Mouse (Mus musculus) embryonic facial prominence, embryonic 12.5 days (tissue): ENCODE measurements at regions not wholly inside any gene's neighbourhood (a gene's known extent, or its start where the extent isn't known, plus 50 kb on each side); places are given as distances from the start of the nearest gene placed in this dataset.
"Not testable (repeated sequence)": the region's sequence is repeated elsewhere in the genome, so short reads cannot be mapped to it uniquely, and the experiment has no call there.

Source experiments
- ATAC-seq: fragments of 200-750 bp; cut with Nextera tagmentation; 2 replicates; pipeline ENCODE4 v1.8.0; 2017; ENCODE audit not compliant: insufficient number of reproducible peaks, insufficient read depth, low FRiP score, low TSS enrichment
- H3K27ac ChIP-seq: fragments of 300-500 bp; sonication (generic); 2 replicates; pipeline ENCODE4 v1.5.1; 2016; ENCODE audit warnings: mild to moderate bottlenecking
- H3K27me3 ChIP-seq: fragments of 300-500 bp; sonication (generic); 2 replicates; pipeline ENCODE4 v1.6.1; 2016; ENCODE audit warnings: mild to moderate bottlenecking, moderate library complexity
- H3K36me3 ChIP-seq: fragments of 300-500 bp; sonication (generic); 2 replicates; pipeline ENCODE4 v1.6.1; 2016; ENCODE audit warnings: mild to moderate bottlenecking
- H3K4me1 ChIP-seq: fragments of 300-500 bp; sonication (generic); 2 replicates; pipeline ENCODE4 v1.6.1; 2016
- H3K4me2 ChIP-seq: fragments of 300-500 bp; sonication (generic); replicated peaks from 2 replicates; pipeline ENCODE4 v1.6.1; 2016; ENCODE audit warnings: mild to moderate bottlenecking, moderate library complexity
- H3K4me3 ChIP-seq: fragments of 300-500 bp; sonication (generic); 2 replicates; pipeline ENCODE4 v1.5.1; 2016; ENCODE audit warnings: mild to moderate bottlenecking
- H3K9ac ChIP-seq: fragments of 300-500 bp; sonication (generic); 2 replicates; pipeline ENCODE4 v1.6.1; 2016; ENCODE audit warnings: mild to moderate bottlenecking, moderate library complexity
- H3K9me3 ChIP-seq: fragments of 300-500 bp; sonication (generic); 2 replicates; pipeline ENCODE4 v1.6.1; 2016; ENCODE audit warnings: mild to moderate bottlenecking, moderate library complexity
- WGBS: fragments of 180-500 bp; shearing (Covaris S2); methylation state at CpG from one replicate; pipeline ENCODE4 v1.1.7; 2016; 5-methylcytosine and 5-hydroxymethylcytosine counted together

DNA sequence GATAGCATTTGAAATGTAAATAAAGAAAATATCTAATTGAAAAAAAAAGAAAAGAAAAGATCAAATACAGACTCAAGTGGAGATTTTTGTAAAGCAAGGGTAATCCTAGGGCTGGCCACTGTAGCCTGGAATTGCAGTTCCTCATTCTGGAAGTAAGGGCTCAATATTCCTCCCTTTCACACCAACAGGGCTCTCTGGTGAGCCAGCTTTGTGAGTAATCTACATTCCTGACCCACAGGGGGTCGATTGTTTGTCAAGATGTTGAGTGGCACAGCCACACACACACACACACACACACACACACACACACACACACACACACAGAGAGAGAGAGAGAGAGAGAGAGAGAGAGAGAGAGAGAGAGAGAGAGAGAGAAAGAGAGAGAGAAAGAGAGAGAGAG, 107.1 kb upstream of the Fbxl4 start:
- not testable (repeated sequence) for H3K36me3 ChIP-seq, H3K27ac ChIP-seq, ATAC-seq, H3K4me3 ChIP-seq, H3K9me3 ChIP-seq, H3K27me3 ChIP-seq, H3K4me2 ChIP-seq, H3K9ac ChIP-seq, H3K4me1 ChIP-seq
- 13% methylated on average over 1 of the region's 1 CpGs for WGBS

DNA sequence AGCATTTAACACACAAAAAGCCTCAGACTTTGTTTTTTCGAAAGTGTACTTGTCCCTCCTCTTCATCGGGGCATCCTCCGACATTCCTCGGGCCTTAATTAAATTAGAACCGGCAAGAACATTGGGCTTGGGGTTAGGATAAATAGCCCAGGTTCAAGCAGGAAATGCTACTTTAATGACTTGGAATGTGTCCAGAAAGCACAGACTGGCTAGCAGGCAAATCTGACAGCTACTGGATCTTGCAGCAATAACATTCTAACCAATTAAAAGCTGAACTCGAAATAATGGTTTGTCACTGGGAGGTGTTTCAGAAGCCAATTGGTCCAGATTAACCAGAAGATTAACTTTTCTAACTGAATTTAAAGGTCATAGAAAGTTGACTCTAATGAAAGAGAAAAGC, 93.4 kb upstream of the Fbxl4 start:
- no peaks in the 10 kb centered on the region for H3K27me3 ChIP-seq
- no peak overlapping the region for H3K9ac ChIP-seq
- 17% methylated on average over 6 of the region's 6 CpGs for WGBS
- no peak overlapping the region for H3K27ac ChIP-seq
- no peak overlapping the region for H3K4me3 ChIP-seq
- no peaks in the 10 kb centered on the region for H3K36me3 ChIP-seq
- no peak for ATAC-seq
- H3K9me3 ChIP-seq, result no peaks in the 10 kb centered on the region
- H3K4me1 ChIP-seq, result no peaks in the 10 kb centered on the region
- H3K4me2 ChIP-seq, result no peak overlapping the region

DNA sequence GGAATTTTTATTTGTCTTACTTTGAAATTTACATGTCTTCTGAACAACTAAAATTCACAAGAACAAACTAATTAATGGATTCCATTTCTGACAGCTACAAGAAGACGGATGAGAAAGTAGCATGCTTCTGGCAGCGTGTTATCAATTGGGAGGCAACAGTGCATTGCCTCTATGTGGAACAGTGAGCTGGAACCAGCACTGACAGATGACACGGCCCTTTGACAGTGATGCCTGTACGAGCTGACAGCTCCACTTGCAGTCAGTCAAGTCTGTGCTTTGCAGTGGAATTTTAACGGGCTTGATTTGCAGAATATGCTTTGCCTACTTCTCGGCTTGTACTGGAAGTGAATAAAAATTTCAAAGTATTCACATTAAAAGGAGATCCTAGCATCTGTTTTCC, 88.3 kb upstream of the Fbxl4 start:
- Histone ChIP-seq H3K36me3 (no peaks in the 10 kb centered on the region), H3K9ac (no peak overlapping the region), H3K27ac (no peak overlapping the region), H3K4me2 (no peak overlapping the region), H3K4me1 (no peaks in the 10 kb centered on the region), H3K27me3 (no peaks in the 10 kb centered on the region), H3K9me3 (no peaks in the 10 kb centered on the region), H3K4me3 (no peak overlapping the region)
- 55% methylated on average over 6 of the region's 6 CpGs for WGBS
- ATAC-seq, result no peak

DNA sequence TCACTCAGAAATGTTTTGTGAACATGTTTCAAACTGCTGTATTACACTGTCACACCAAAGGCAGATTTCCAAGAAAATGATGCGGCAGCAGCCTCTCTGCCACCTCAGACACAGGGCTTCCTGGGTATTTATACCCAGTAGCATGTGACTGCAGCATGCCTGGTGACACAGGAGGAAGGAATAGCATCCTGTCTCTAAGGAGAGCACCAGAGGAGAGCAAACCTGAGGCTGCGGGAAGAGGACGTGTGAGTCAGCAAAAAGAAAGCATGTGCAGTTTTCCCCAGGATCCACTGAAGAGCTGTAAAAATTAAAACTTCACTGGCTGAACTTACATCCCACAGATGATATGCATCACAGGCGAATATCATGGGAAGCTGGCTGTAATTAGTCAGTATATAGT, 83.2 kb upstream of the Fbxl4 start:
- WGBS, result 76% methylated on average over 4 of the region's 4 CpGs
- H3K36me3 ChIP-seq, result no peaks in the 10 kb centered on the region
- ATAC-seq, result no peak

DNA sequence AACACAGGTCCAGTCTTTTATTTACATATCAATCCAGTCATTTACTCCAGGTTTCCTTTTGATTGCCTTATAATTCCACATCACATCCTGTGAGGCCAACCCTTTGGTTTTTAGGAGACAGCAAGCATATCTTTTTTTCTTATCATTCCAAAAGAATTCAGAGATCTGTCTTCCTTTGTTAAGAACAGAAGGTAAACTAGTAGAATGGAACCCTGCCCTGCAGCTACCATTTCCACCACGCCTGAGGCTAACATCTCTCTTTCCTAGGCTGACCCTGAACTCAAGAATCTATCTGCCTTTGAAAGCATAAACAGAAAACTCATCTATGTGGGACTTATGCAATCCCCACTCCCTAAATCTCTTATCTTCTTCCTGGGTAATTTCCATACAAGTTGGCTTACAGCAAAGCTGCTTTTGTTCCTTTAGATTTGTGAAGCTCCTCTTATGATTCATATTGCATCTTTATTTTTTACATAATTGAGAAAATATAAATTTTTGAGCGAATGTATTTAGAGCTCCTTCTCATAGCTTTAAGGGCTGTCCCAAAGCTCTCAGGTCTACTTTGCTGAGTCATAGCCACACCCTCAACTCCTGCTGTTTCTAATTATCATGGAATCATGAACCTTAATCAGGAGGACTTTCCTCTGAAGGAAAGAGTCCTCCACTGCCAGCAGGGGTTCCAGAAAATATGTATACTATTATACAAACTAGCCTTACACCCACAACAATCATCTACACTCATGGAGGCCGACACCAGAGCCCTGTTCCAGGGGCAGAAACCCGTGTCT, 74.6 kb upstream of the Fbxl4 start:
- Histone ChIP-seq H3K9ac (no peak overlapping the region), H3K4me3 (no peak overlapping the region), H3K36me3 (no peaks in the 10 kb centered on the region), H3K27me3 (no peaks in the 10 kb centered on the region), H3K9me3 (no peaks in the 10 kb centered on the region), H3K4me1 (no peaks in the 10 kb centered on the region), H3K4me2 (no peak overlapping the region), H3K27ac (no peak overlapping the region)
- 58% methylated on average over 4 of the region's 4 CpGs for WGBS
- no peak for ATAC-seq

More for the DNA sequence above, 83.2 kb upstream of the Fbxl4 start:
- H3K4me3 ChIP-seq, result no peak overlapping the region
- H3K4me1 ChIP-seq, result no peaks in the 10 kb centered on the region
- H3K9me3 ChIP-seq, result no peaks in the 10 kb centered on the region
- no peak overlapping the region for H3K4me2 ChIP-seq
- no peak overlapping the region for H3K27ac ChIP-seq
- no peaks in the 10 kb centered on the region for H3K27me3 ChIP-seq
- no peak overlapping the region for H3K9ac ChIP-seq

DNA sequence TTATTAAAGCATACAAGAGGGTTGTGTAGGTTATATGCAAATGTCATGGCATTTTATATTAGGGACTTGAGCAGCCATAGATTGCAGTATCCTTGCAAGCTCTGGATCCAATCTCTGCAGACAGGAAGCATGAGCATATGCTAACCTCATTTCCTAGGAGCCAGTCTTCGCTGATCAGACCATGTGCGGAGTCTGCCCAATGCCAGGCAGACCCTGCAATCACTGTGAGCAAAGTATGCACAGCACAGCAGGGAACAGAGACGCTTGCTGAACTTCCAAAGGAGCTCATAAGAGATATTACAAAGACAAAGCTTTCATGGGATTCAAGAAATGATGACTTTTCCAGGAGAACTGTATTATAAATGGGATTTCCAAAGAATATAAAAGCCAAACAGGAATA, 65.2 kb upstream of the Fbxl4 start:
- Histone ChIP-seq H3K4me1 (no peaks in the 10 kb centered on the region), H3K36me3 (no peaks in the 10 kb centered on the region), H3K9ac (no peak overlapping the region), H3K27me3 (no peaks in the 10 kb centered on the region), H3K4me2 (no peak overlapping the region), H3K4me3 (no peak overlapping the region), H3K9me3 (no peaks in the 10 kb centered on the region), H3K27ac (no peak overlapping the region)
- ATAC-seq, result no peak
- 66% methylated on average over 3 of the region's 3 CpGs for WGBS

DNA sequence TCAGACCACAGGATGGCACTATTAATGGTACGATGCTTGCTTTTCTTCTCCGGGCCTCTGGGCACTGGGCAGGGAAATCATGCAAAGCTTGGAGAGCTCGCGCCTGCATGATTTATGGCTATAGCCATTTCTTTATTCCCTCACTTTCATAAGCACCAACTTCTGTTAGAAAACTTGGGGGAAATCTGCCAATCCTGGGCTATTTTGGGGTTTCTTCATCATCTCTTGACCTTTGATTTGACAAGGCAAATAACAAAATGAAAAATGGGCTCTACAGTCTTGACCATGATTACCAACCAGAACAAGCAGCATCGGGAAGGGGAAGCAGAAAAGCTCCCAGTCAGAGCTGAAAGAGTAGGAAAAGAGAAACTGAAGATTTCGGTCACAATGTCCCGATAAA, 57.1 kb upstream of the Fbxl4 start:
- ATAC-seq, result no peak
- H3K27ac ChIP-seq, result no peak overlapping the region
- no peak overlapping the region for H3K4me2 ChIP-seq
- H3K4me3 ChIP-seq, result no peak overlapping the region
- no peaks in the 10 kb centered on the region for H3K27me3 ChIP-seq
- WGBS, result 90% methylated on average over 7 of the region's 7 CpGs
- no peaks in the 10 kb centered on the region for H3K4me1 ChIP-seq
- H3K9ac ChIP-seq, result no peak overlapping the region
- peaks cover 5% of the 10 kb centered on the region; the same call in 1 of the 2 replicates for H3K9me3 ChIP-seq
- no peaks in the 10 kb centered on the region for H3K36me3 ChIP-seq

DNA sequence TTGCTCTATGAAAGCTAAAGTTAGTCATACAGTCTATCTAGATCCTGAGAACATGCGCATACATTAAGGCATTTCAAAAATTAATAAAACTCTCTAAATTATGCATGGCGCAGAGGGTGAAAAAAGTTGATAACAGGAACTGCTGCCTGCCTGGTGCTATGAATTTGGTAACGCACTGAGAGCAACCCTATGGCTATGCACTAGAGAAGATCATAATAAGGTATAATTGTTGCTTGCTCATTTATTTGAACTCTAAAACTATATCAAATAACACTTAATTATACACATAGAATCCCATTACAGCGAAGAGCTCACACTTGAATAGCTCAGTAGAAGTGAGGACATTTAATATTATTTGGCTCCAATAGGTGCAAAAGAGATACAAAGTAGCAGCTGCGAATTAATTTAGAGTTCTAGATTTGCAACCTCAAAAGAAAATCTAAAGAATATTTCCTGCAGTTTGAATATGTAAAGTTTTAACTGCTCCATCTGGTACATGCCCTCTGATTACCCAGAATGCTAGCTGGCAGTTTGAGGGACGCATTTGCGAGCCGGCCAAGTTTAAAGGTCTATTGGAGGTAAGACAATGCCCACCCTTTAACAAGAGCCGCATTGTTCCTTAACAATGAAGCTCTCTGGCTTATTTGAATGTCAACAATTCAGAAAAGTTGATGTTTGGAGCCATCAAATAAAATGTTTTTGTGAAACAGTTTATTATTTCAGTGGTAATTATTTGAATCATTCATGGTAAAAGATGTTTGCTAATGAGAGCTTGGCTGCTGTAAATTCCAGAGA, 56.0 kb upstream of the Fbxl4 start:
- Histone ChIP-seq H3K27ac (no peak overlapping the region), H3K27me3 (no peaks in the 10 kb centered on the region), H3K4me2 (no peak overlapping the region), H3K4me1 (no peaks in the 10 kb centered on the region), H3K9me3 (peaks cover 5% of the 10 kb centered on the region; the same call in 1 of the 2 replicates), H3K36me3 (no peaks in the 10 kb centered on the region), H3K4me3 (no peak overlapping the region), H3K9ac (no peak overlapping the region)
- no peak for ATAC-seq
- WGBS, result 71% methylated on average over 9 of the region's 9 CpGs

DNA sequence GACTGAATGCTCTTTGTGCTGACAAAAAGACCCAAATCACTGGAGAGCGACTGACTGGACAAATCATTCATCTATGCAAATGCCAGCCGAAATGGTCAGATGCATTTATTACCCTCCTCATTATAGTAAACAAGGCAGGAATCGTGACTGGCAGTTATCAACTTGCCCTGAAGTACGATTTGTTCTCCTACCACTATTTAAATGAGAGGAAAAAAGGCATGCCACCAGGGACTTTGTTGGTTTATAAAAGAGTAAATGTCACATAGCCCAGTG, 55.5 kb upstream of the Fbxl4 start:
- Histone ChIP-seq H3K27me3 (no peaks in the 10 kb centered on the region), H3K36me3 (no peaks in the 10 kb centered on the region), H3K9ac (no peak overlapping the region), H3K27ac (no peak overlapping the region), H3K4me2 (no peak overlapping the region), H3K9me3 (peaks cover 5% of the 10 kb centered on the region; the same call in 1 of the 2 replicates), H3K4me3 (no peak overlapping the region), H3K4me1 (no peaks in the 10 kb centered on the region)
- 64% methylated on average over 4 of the region's 4 CpGs for WGBS
- ATAC-seq, result no peak

DNA sequence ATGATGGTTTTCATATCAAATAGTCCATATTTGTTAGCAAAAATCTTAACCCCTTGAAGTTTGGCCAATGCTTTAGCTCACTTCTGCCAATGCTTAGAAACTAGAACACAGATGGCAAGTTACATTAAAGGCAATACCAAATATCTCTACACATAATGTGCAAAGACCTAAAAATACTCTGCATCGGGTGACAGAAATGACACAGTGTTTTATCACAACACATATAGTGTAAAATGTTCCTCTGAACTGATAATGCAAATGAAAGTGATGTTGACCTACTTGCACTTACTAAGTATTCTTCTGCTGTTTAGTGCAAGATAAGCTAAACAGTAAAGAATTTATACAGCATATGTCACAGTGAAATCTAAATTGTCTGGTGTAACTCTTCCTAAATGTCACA, 55.1 kb upstream of the Fbxl4 start:
- no peaks in the 10 kb centered on the region for H3K27me3 ChIP-seq
- ATAC-seq, result no peak
- WGBS, result 89% methylated on average over 1 of the region's 1 CpGs
- no peaks in the 10 kb centered on the region for H3K4me1 ChIP-seq
- H3K4me2 ChIP-seq, result no peak overlapping the region
- H3K36me3 ChIP-seq, result no peaks in the 10 kb centered on the region
- H3K4me3 ChIP-seq, result no peak overlapping the region
- no peak overlapping the region for H3K27ac ChIP-seq
- peaks cover 5% of the 10 kb centered on the region; the same call in 1 of the 2 replicates for H3K9me3 ChIP-seq
- H3K9ac ChIP-seq, result no peak overlapping the region
